Mouse (Mus musculus): ENCODE measurements around the gene 1810046K07Rik. TPM values are rescaled to one million over a fixed set of nuclear protein-coding genes. Genes with fewer than 3 reads are reported as not detected.

1810046K07Rik gene
- polyA plus RNA-seq, 1 experiment from 2014 or later, result not detected

GRCm38 (mm10) chr9:51268852-51269251 lies 59.9 kb downstream of the 1810046K07Rik start:
- ATAC-seq (ENCODE audit: insufficient number of reproducible peaks, low FRiP score), result no peak
- Histone ChIP-seq H3K36me3 (peaks cover 5% of the 10 kb centered on the region), H3K9me3 (replicated peaks) (no peaks in the 10 kb centered on the region), H3K4me3 (no peak overlapping the region), H3K4me2 (no peak overlapping the region), H3K4me1 (replicated peaks) (no peaks in the 10 kb centered on the region), H3K27ac (ENCODE audit: poor library complexity, severe bottlenecking) (no peak overlapping the region), H3K27me3 (replicated peaks) (no peaks in the 10 kb centered on the region), H3K9ac (no peak overlapping the region)
- WGBS, result 78% methylated on average over 5 of the region's 5 CpGs

GRCm38 (mm10) chr9:51258426-51258825 lies 70.3 kb downstream of the 1810046K07Rik start:
- 67% methylated on average over 5 of the region's 5 CpGs for WGBS
- H3K27ac ChIP-seq (ENCODE audit: poor library complexity, severe bottlenecking), result no peak overlapping the region

GRCm38 (mm10) chr9:51256780-51257502 lies 71.8 kb downstream of the 1810046K07Rik start:
- 67% methylated on average over 4 of the region's 4 CpGs for WGBS
- H3K4me2 ChIP-seq, result no peak overlapping the region
- H3K27ac ChIP-seq (ENCODE audit: poor library complexity, severe bottlenecking), result no peak overlapping the region
- H3K36me3 ChIP-seq, result no peaks in the 10 kb centered on the region
- peaks cover 4% of the 10 kb centered on the region for H3K9me3 ChIP-seq (replicated peaks)
- no peaks in the 10 kb centered on the region; the same call in 1 of the 2 replicates for H3K4me1 ChIP-seq (replicated peaks)
- no peaks in the 10 kb centered on the region for H3K27me3 ChIP-seq (replicated peaks)
- ATAC-seq (ENCODE audit: insufficient number of reproducible peaks, low FRiP score), result no peak
- no peak overlapping the region for H3K4me3 ChIP-seq
- no peak overlapping the region for H3K9ac ChIP-seq

More at GRCm38 (mm10) chr9:51258426-51258825, 70.3 kb downstream of the 1810046K07Rik start:
- Histone ChIP-seq H3K9me3 (replicated peaks) (peaks cover 4% of the 10 kb centered on the region), H3K4me2 (no peak overlapping the region), H3K4me1 (replicated peaks) (no peaks in the 10 kb centered on the region; the same call in 1 of the 2 replicates), H3K36me3 (no peaks in the 10 kb centered on the region), H3K9ac (no peak overlapping the region), H3K27me3 (replicated peaks) (no peaks in the 10 kb centered on the region), H3K4me3 (no peak overlapping the region)
- ATAC-seq (ENCODE audit: insufficient number of reproducible peaks, low FRiP score), result no peak

Other genes starting within 250 kb of the 1810046K07Rik start
- not detected in 2 replicates for gene 4833427G06Rik, start 226.8 kb downstream of the 1810046K07Rik start, polyA plus RNA-seq (2016; fragmentation: Nextera tagmentation; extraction: Ambion mirVana)
- gene Gm32742, start 163.4 kb downstream of the 1810046K07Rik start, polyA plus RNA-seq (2016; fragmentation: Nextera tagmentation; extraction: Ambion mirVana), result not detected in 2 replicates
- not detected in 2 replicates for gene Pou2af1, start 115.2 kb downstream of the 1810046K07Rik start, polyA plus RNA-seq (2016; fragmentation: Nextera tagmentation; extraction: Ambion mirVana)
- 3.0 and 4.9 TPM in 2 replicates for gene Colca2, start 50.3 kb downstream of the 1810046K07Rik start, polyA plus RNA-seq (2016; fragmentation: Nextera tagmentation; extraction: Ambion mirVana)

Data from heart, embryonic 12.5 days (tissue).